Mouse (Mus musculus) midbrain, embryonic 14.5 days (tissue): ENCODE measurements around the gene Hadhb. TPM values are rescaled to one million over a fixed set of nuclear protein-coding genes. Genes with fewer than 3 reads are reported as not detected.

Experiments
- ATAC-seq: fragments of 200-750 bp; cut with Nextera tagmentation; 2 replicates; pipeline ENCODE4 v1.8.0; 2017; ENCODE audit warnings: moderate number of reproducible peaks, moderate library complexity; ENCODE audit not compliant: low FRiP score, low TSS enrichment
- DNase-seq: peaks from one replicate; pipeline ENCODE4 v3.0.0-alpha.2; 2015
- H3K27ac ChIP-seq: fragments of 300-500 bp; sonication (generic); replicated peaks from 2 replicates; pipeline ENCODE4 v1.5.1; 2014; ENCODE audit warnings: mild to moderate bottlenecking, low read depth, low read length, moderate library complexity
- H3K27me3 ChIP-seq: fragments of 300-500 bp; sonication (generic); 2 replicates; pipeline ENCODE4 v1.6.1; 2014; ENCODE audit warnings: low read length, control low read depth, mixed read lengths; ENCODE audit not compliant: control insufficient read depth, insufficient read depth
- H3K36me3 ChIP-seq: fragments of 300-500 bp; sonication (generic); 2 replicates; pipeline ENCODE4 v1.6.1; 2014; ENCODE audit warnings: low read length, control low read depth; ENCODE audit not compliant: control insufficient read depth, insufficient read depth
- H3K4me1 ChIP-seq: fragments of 300-500 bp; sonication (generic); 2 replicates; pipeline ENCODE4 v1.6.1; 2014; ENCODE audit warnings: mild to moderate bottlenecking, antibody characterized with exemption, low read length, control low read depth; ENCODE audit not compliant: control insufficient read depth, insufficient read depth
- H3K4me2 ChIP-seq: fragments of 300-500 bp; sonication (generic); 2 replicates; pipeline ENCODE4 v1.6.1; 2014; ENCODE audit warnings: mild to moderate bottlenecking, low read length, moderate library complexity
- H3K4me3 ChIP-seq: fragments of 300-500 bp; sonication (generic); replicated peaks from 2 replicates; pipeline ENCODE4 v1.5.1; 2014; ENCODE audit warnings: low read depth, low read length
- H3K9ac ChIP-seq: fragments of 300-500 bp; sonication (generic); replicated peaks from 2 replicates; pipeline ENCODE4 v1.6.1; 2014; ENCODE audit warnings: mild to moderate bottlenecking, low read length, moderate library complexity
- H3K9me3 ChIP-seq: fragments of 300-500 bp; sonication (generic); 2 replicates; pipeline ENCODE4 v1.6.1; 2016; ENCODE audit warnings: low read length, control low read depth, mixed read lengths; ENCODE audit not compliant: control insufficient read depth
- WGBS: fragments of 180-500 bp; shearing (Covaris S2); extraction: QIAGEN DNeasy Blood & Tissue Kit; methylation state at CpG from one replicate; pipeline ENCODE4 v1.1.7; 2014; 5-methylcytosine and 5-hydroxymethylcytosine counted together
- polyA plus RNA-seq: library from polyadenylated mRNA; unstranded; fragments of >200 nt; fragmentation: Nextera tagmentation; extraction: Ambion mirVana; gene quantifications from 2 replicates; pipeline ENCODE4 v1.2.1, GENCODE M21; 2014

Hadhb gene
- 46.2 and 57.0 TPM in 2 replicates for polyA plus RNA-seq

DNA sequence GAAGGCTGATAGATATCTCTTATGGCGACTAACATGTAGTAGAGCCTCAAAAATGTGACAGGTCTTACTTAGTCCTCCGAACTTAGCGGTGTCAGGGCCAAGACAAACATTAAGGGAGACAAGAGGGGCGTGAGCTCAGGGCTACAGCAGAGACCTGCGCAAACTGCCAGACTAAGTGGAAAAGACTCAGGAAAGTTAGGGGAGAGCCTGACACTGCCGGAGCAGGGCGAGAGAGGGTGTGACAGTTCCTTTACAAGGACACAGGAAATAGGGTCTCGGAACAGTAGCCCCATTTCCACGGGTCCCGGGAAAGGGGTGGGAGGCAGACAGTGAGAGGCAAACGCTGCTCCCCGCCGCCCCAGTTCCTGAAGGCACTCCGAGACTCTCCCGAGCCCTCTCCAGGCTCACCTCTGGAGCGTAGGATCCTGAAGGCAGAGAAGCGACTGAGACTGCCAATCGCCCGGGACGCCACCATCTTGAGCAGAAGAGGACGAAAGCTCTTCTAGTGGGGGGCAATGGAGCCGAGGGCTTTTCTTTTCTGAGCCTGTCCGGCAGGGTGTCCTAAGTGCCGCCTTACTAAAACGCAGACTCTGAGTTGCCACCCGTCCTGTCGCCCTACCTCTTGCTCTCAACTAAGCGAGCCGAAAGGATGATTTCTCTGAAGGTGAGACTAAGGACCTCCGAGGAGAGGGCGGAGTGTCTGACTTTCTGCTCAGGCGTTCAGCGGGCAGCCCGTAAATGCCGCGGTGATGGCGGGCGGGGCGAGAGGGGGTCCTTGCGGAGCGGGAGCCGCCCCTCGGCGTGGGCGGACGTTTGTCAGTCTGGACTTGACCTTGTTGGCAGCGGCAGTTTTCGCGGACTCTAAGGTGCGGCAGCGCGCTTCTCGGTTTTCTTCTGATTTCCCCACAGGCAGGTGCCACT lies at the start of gene Hadhb, which contains the start of gene Hadha:
Gene Hadhb (plus strand): TSS at position 775 of the 921 bp plus-strand sequence.
Gene Hadha (minus strand): TSS at position 689 of the 921 bp plus-strand sequence.
- peak within 1 kb of the TSS; percentile 83 for H3K4me2 ChIP-seq
- no peaks in the 10 kb centered on the region for H3K27me3 ChIP-seq
- peak within 1 kb of the TSS; percentile 88 for H3K27ac ChIP-seq
- DNase-seq (peak; percentile 94), ATAC-seq (peak; percentile 91)
- H3K36me3 ChIP-seq: no peaks in the 10 kb centered on the region
- peak within 1 kb of the TSS; percentile 95 for H3K4me3 ChIP-seq
- peaks cover 14% of the 10 kb centered on the region for H3K4me1 ChIP-seq
- H3K9ac ChIP-seq: peak within 1 kb of the TSS; percentile 87
- H3K9me3 ChIP-seq: no peaks in the 10 kb centered on the region
- under 1% methylated on average over 53 of the region's 53 CpGs for WGBS

DNA sequence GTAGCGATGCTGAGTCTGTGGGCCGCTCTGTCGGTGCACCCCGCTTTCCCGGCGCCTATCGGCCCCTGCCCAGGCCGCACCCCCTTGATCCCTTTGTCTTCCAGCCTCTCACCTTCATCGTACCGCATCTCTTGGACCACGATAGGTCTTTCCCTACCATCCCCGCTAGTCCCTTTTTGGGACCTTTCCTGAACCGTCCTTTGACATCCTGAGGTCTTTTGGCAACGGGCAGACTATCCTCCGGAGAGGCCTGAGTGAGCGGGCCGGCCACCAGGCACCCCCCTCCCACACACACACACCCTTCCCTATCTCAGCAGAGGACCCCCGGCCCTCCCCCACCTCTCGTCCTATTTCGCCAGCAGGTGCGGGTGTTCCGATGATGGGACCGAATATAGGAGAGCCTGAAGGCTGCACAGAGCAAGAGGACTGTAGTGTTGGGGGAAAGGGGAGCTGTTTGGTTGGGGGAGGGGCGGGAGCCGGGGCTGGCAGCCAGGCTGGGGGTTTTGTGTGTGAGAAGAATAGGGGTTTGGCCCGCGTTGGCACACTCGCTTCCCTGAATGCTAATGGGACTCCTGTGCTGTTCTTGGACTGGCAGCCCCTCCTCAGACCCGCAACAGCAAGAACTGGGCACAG lies 49.3 kb upstream of the Hadhb start, which contains the start of gene 3110082J24Rik:
Gene 3110082J24Rik (minus strand): TSS at position 419 of the 633 bp plus-strand sequence.
- H3K36me3 ChIP-seq: no peaks in the 10 kb centered on the region
- peak; percentile 46 for ATAC-seq
- peaks cover 38% of the 10 kb centered on the region for H3K4me1 ChIP-seq
- peak within 1 kb of the TSS; percentile 78 for H3K9ac ChIP-seq
- under 1% methylated on average over 29 of the region's 29 CpGs for WGBS
- H3K4me3 ChIP-seq: peak within 1 kb of the TSS; percentile 66
- no peaks in the 10 kb centered on the region for H3K9me3 ChIP-seq
- H3K4me2 ChIP-seq: peak within 1 kb of the TSS; percentile 96
- H3K27ac ChIP-seq: peak within 1 kb of the TSS; percentile 83
- peak; percentile 84 for DNase-seq
- H3K27me3 ChIP-seq: no peaks in the 10 kb centered on the region

DNA sequence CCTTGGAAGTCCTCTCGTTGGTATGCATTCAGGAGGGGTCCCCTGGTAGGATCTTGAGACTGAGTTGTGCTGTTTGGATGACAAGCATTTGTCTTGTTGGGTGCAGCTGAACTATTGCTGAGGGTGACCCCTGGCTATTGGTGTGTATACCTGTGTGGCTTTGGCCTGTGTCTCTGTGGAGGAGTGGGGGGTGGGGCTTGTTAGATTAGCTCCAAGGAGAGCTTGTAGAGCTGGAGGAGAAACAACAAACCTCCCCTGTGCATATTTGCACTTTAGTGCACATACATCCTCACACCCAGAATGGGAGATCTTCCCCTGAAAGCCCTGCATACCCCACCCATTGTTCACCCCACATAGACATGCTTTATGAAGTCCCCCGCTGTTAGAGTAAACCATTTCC lies 48.3 kb upstream of the Hadhb start:
- ATAC-seq (no peak), DNase-seq (no peak)
- Histone ChIP-seq H3K27ac (peak overlapping the region; percentile 83), H3K27me3 (no peaks in the 10 kb centered on the region), H3K9ac (peak overlapping the region; percentile 78; the same call in 1 of the 2 replicates), H3K4me2 (peak overlapping the region; percentile 96), H3K9me3 (no peaks in the 10 kb centered on the region), H3K36me3 (no peaks in the 10 kb centered on the region), H3K4me1 (peaks cover 46% of the 10 kb centered on the region), H3K4me3 (peak overlapping the region; percentile 66)
- WGBS: 1% methylated on average over 2 of the region's 2 CpGs

DNA sequence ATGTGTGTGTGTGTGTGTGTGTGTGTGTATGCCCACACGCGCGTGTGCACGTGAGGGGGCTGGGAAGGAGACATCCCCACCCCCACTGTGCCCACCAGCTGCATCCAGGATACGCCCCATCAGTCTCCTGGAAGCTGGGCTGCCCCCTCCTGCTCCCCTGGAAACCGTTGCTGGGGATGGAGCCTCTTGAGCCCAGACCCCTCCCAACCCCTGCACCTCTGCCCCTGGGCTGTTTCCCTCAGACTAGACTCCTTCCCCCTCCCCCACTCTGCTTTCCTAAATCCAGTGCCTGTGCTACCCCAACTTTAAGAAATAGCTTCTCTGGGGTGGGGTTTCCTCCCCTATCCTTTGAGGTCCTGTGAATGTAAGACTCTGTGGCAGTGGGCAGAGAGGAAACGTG lies 47.9 kb upstream of the Hadhb start:
- Histone ChIP-seq H3K9me3 (no peaks in the 10 kb centered on the region), H3K36me3 (no peaks in the 10 kb centered on the region), H3K27ac (peak overlapping the region; percentile 83), H3K4me3 (peak overlapping the region; percentile 66), H3K4me2 (peak overlapping the region; percentile 96), H3K9ac (peak overlapping the region; percentile 78; the same call in 1 of the 2 replicates), H3K4me1 (peaks cover 46% of the 10 kb centered on the region), H3K27me3 (peaks cover under 1% of the 10 kb centered on the region; the same call in 1 of the 2 replicates)
- WGBS: 0% methylated on average over 7 of the region's 7 CpGs
- ATAC-seq (peak; percentile 46), DNase-seq (peak; percentile 81)

DNA sequence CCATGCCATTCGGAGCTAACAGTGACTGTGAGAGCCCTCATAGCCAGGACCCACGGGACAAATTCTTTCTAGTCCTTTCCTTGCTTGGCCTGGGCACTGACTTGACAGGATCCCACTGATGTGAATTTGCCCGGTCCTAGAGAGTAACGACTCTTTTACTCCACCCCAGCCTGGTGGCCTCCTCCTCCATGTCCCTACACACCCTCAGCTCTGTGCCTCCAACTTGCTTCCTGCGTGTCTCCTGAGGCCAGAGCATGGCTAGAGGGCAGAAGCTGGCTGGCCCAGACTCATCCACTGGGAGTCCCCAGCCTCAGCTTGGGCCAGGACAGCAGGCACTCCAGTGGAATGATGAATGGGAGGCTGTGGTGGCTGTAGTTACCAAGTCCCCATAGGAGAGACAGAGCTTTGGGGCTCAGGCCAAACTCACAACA lies 47.4 kb upstream of the Hadhb start:
- DNase-seq: peak; percentile 39
- Histone ChIP-seq H3K9me3 (no peaks in the 10 kb centered on the region), H3K9ac (peak overlapping the region; percentile 78; the same call in 1 of the 2 replicates), H3K27ac (peak overlapping the region; percentile 83), H3K4me2 (peak overlapping the region; percentile 96), H3K4me1 (peaks cover 46% of the 10 kb centered on the region), H3K27me3 (peaks cover 4% of the 10 kb centered on the region; the same call in 1 of the 2 replicates), H3K4me3 (peak overlapping the region; percentile 66; the same call in 1 of the 2 replicates), H3K36me3 (no peaks in the 10 kb centered on the region)
- no peak for ATAC-seq
- WGBS: under 1% methylated on average over 5 of the region's 5 CpGs

DNA sequence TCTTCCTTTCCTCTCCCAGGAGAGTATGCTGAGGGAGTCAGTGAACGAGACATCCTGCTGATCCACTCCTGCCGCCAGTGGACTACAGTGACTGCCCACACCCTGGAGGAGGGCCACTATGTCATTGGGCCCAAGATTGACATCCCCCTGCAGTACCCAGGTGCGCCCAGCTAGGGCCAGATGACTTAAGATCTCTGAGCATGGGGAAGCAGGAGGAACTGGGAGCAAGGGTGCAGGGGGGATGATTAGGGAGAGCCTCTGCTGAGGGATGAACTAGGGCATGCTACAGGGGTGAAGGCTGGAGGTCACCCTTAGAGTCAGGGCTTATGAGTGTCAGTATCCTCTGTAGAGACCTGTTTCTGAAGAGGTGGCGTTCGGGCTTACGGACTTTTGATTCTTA lies 46.8 kb upstream of the Hadhb start:
- peaks cover 46% of the 10 kb centered on the region for H3K4me1 ChIP-seq
- no peak overlapping the region for H3K4me3 ChIP-seq

DNA sequence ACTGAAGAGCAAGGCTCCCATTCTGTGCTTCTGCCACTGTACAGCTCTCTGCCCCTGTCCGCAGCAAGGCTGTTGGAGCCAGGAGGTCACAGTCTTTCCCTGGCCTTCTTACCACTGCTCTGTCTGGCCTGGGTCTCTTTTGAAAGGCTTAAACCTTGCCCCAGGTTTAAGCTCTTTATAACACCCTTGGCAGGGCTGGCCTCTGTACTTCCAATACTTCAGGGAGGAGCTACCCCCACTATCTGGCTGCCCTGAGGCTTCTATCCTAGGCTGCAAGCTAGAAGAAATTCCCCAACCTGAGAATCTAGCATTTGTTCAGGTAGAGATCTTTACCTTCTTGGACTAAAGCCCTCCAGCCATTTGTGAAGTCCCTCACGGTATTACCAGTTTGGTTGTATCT lies 45.1 kb upstream of the Hadhb start:
- H3K4me2 ChIP-seq: peak overlapping the region; percentile 47; the same call in 1 of the 2 replicates
- DNase-seq: no peak

More for the DNA sequence above, 46.8 kb upstream of the Hadhb start:
- Histone ChIP-seq H3K27me3 (peaks cover 7% of the 10 kb centered on the region; the same call in 1 of the 2 replicates), H3K36me3 (0 out of 2 replicates have a peak, but pooled peaks cover 2% of the 10 kb centered on the region), H3K9me3 (no peaks in the 10 kb centered on the region), H3K4me2 (peak overlapping the region; percentile 96), H3K27ac (peak overlapping the region; percentile 83; the same call in 1 of the 2 replicates), H3K9ac (no peak overlapping the region)
- 56% methylated on average over 6 of the region's 6 CpGs for WGBS
- DNase-seq (no peak), ATAC-seq (no peak)

More for the DNA sequence above, 45.1 kb upstream of the Hadhb start:
- peaks cover 7% of the 10 kb centered on the region; the same call in 1 of the 2 replicates for H3K27me3 ChIP-seq
- H3K4me1 ChIP-seq: peaks cover 56% of the 10 kb centered on the region
- 0 out of 2 replicates have a peak, but pooled peaks cover 5% of the 10 kb centered on the region for H3K36me3 ChIP-seq
- no peak for ATAC-seq
- no peak overlapping the region for H3K4me3 ChIP-seq
- no peak overlapping the region for H3K9ac ChIP-seq
- 21% methylated on average over 2 of the region's 2 CpGs for WGBS
- peak overlapping the region; percentile 74; the same call in 1 of the 2 replicates for H3K27ac ChIP-seq
- no peaks in the 10 kb centered on the region for H3K9me3 ChIP-seq
